Comparison of ENCODE assay signal across 19 mouse cellular contexts in the genomic region with DNA sequence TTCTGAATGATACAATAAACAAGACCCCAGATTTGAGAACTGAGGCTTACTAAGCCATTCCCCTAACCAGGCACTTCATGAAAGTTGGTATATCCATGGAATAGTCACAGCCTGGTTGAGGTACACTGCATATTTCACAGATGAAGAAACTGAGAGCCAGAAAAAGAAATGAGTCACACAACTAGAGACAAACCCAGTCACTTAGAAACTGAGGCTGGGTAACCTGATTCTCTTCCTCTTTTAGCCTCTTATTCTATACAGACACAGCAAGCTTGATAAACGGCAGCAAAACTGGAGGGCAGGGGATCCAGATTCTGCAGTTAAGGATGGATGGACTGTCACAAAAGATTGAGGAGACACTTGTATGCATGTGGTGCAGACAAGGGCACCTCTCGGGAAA. TPM values are rescaled to one million over a fixed set of nuclear protein-coding genes. Genes with fewer than 3 reads are reported as not detected.
"Had no signal": no experiment of that assay in that cellular context is flagged by ENCODE, and none has a peak within 500 bp of the region (broad histone marks: within the 10 kb centered on the region; RNA-seq: fewer than 3 reads in every experiment).

No protein-coding gene starts in this region.

- H3K9me3 ChIP-seq: limb, embryonic 12.5 days; liver, embryonic 15.5 days; midbrain, embryonic 12.5 days had no signal

- DNase-seq: layer of hippocampus, adult 9-11 months; layer of hippocampus, postnatal 36 days; liver; lung, adult 2 months; lung, postnatal 36 days; right cerebral cortex, postnatal 14 days; thymus, postnatal 4 days had no signal

- H3K27me3 ChIP-seq: limb, embryonic 12.5 days; midbrain, embryonic 12.5 days had no signal

- H3K9ac ChIP-seq: limb, embryonic 12.5 days; liver, embryonic 15.5 days; midbrain, embryonic 12.5 days had no signal

- H3K4me3 ChIP-seq: limb, embryonic 12.5 days; liver, embryonic 15.5 days; midbrain, embryonic 12.5 days had no signal

- H3K4me2 ChIP-seq: limb, embryonic 12.5 days; liver, embryonic 15.5 days; midbrain, embryonic 12.5 days had no signal

- ATAC-seq: lung, postnatal 0 days had no signal

- H3K27ac ChIP-seq: kidney, postnatal 0 days; limb, embryonic 12.5 days; liver, embryonic 15.5 days; midbrain, embryonic 12.5 days; stomach, postnatal 0 days had no signal

RNA-seq across cellular contexts. Expression of a gene that starts 28.6 kb away (rescaled TPM):
- total RNA-seq: midbrain, postnatal 0 days had no signal
- polyA plus RNA-seq: kidney, postnatal 0 days; midbrain, embryonic 12.5 days had no signal

RNA-seq across cellular contexts. Expression of a gene that starts 30.7 kb away (rescaled TPM):
- total RNA-seq: layer of hippocampus, adult 18-20 months; layer of hippocampus, postnatal 36 days; left cerebral cortex, adult 8-10 months; left cerebral cortex, postnatal 25 days; megakaryocyte, adult 5-6 weeks; midbrain, postnatal 0 days had no signal
- polyA plus RNA-seq: limb, embryonic 12.5 days; midbrain, embryonic 12.5 days; midbrain, postnatal 0 days; neural tube, embryonic 14.5 days had no signal
